Mouse (Mus musculus): Measurements from ENCODE around the gene Tle2. TPM values are rescaled to one million over a fixed set of nuclear protein-coding genes. Genes with fewer than 3 reads are reported as not detected.
A peak's percentile ranks its signal among the peaks of the same experiment; 100 is the strongest.

The Tle2 gene
- total and polyA plus RNA-seq, 2 experiments: 3.0 to 56.0 TPM

GRCm38 (mm10) chr10:81626994-81627835 lies 52.9 kb downstream of the Tle2 start, which contains the start of gene Sirt6:
Sirt6 (minus strand) TSS chr10:81627797.
- Histone ChIP-seq H3K4me1 (ENCODE audit: control insufficient read depth, insufficient read depth, low read length) (peaks cover 3% of the 10 kb centered on the region; the same call in 1 of the 2 replicates), H3K36me3 (ENCODE audit: control insufficient read depth, insufficient read depth, low read length) (no peaks in the 10 kb centered on the region), H3K27ac (replicated peaks; ENCODE audit: insufficient read depth, low read depth, low read length) (peak within 1 kb of the TSS; percentile 65), H3K9ac (ENCODE audit: low read depth, low read length) (peak within 1 kb of the TSS; percentile 82), H3K27me3 (ENCODE audit: control insufficient read depth, insufficient read depth, low read length) (no peaks in the 10 kb centered on the region), H3K79me2 (ENCODE audit: control insufficient read depth, insufficient read depth, low read length) (no peaks in the 10 kb centered on the region), H3K4me3 (ENCODE audit: insufficient read depth, low read depth, low read length) (peak within 1 kb of the TSS; percentile 84)
- DNase-seq (ENCODE audit: extremely low read depth, low read depth, low spot score): peak; percentile 83
- WGBS: 5% methylated on average over 40 of the region's 40 CpGs
- TF ChIP-seq CTCF (IDR thresholded peaks at IDR 0.05; ENCODE audit: low read depth, low read length) (no peak), POLR2A (IDR thresholded peaks at IDR 0.05; ENCODE audit: extremely low read depth, insufficient read depth, low read length) (no peak; the same call in 1 of the 2 replicates)

- WGBS: 36% methylated on average over 7 of the region's 7 CpGs
- TF ChIP-seq CTCF (IDR thresholded peaks at IDR 0.05; ENCODE audit: low read depth, low read length): no peak
- TF ChIP-seq POLR2A (IDR thresholded peaks at IDR 0.05; ENCODE audit: extremely low read depth, insufficient read depth, low read length): no peak
- peak overlapping the region; percentile 84 for H3K4me3 ChIP-seq (ENCODE audit: insufficient read depth, low read depth, low read length)
- peak overlapping the region; percentile 62 for H3K27ac ChIP-seq (replicated peaks; ENCODE audit: insufficient read depth, low read depth, low read length)
- H3K36me3 ChIP-seq (ENCODE audit: control insufficient read depth, insufficient read depth, low read length): no peaks in the 10 kb centered on the region
- no peak for DNase-seq (ENCODE audit: extremely low read depth, low read depth, low spot score)
- no peaks in the 10 kb centered on the region for H3K27me3 ChIP-seq (ENCODE audit: control insufficient read depth, insufficient read depth, low read length)
- no peaks in the 10 kb centered on the region for H3K79me2 ChIP-seq (ENCODE audit: control insufficient read depth, insufficient read depth, low read length)
- peak overlapping the region; percentile 52 for H3K9ac ChIP-seq (ENCODE audit: low read depth, low read length)
- H3K4me1 ChIP-seq (ENCODE audit: control insufficient read depth, insufficient read depth, low read length): peaks cover 3% of the 10 kb centered on the region; the same call in 1 of the 2 replicates
Measured at GRCm38 (mm10) chr10:81627836-81628220, 53.5 kb downstream of the Tle2 start.

- WGBS: 88% methylated on average over 16 of the region's 16 CpGs
- peak within 1 kb of the TSS; percentile 84 for H3K4me3 ChIP-seq (ENCODE audit: insufficient read depth, low read depth, low read length)
- H3K27me3 ChIP-seq (ENCODE audit: control insufficient read depth, insufficient read depth, low read length): no peaks in the 10 kb centered on the region
- no peak for TF ChIP-seq CTCF (IDR thresholded peaks at IDR 0.05; ENCODE audit: low read depth, low read length)
- TF ChIP-seq POLR2A (IDR thresholded peaks at IDR 0.05; ENCODE audit: extremely low read depth, insufficient read depth, low read length): no peak
- H3K36me3 ChIP-seq (ENCODE audit: control insufficient read depth, insufficient read depth, low read length): no peaks in the 10 kb centered on the region
- peak within 1 kb of the TSS; percentile 82 for H3K9ac ChIP-seq (ENCODE audit: low read depth, low read length)
- no peak for DNase-seq (ENCODE audit: extremely low read depth, low read depth, low spot score)
- peak within 1 kb of the TSS; percentile 65 for H3K27ac ChIP-seq (replicated peaks; ENCODE audit: insufficient read depth, low read depth, low read length)
- H3K4me1 ChIP-seq (ENCODE audit: control insufficient read depth, insufficient read depth, low read length): peaks cover 3% of the 10 kb centered on the region; the same call in 1 of the 2 replicates
- H3K79me2 ChIP-seq (ENCODE audit: control insufficient read depth, insufficient read depth, low read length): no peaks in the 10 kb centered on the region
Measured at GRCm38 (mm10) chr10:81628390-81628789, 54.0 kb downstream of the Tle2 start, which contains the start of gene Ankrd24. Ankrd24 (plus strand) TSS chr10:81628540.

GRCm38 (mm10) chr10:81633253-81634099 lies 59.1 kb downstream of the Tle2 start:
- Histone ChIP-seq H3K27me3 (ENCODE audit: control insufficient read depth, insufficient read depth, low read length) (no peaks in the 10 kb centered on the region), H3K36me3 (ENCODE audit: control insufficient read depth, insufficient read depth, low read length) (no peaks in the 10 kb centered on the region), H3K4me1 (ENCODE audit: control insufficient read depth, insufficient read depth, low read length) (no peaks in the 10 kb centered on the region), H3K4me3 (ENCODE audit: insufficient read depth, low read depth, low read length) (peak overlapping the region; percentile 34; the same call in 1 of the 2 replicates), H3K27ac (replicated peaks; ENCODE audit: insufficient read depth, low read depth, low read length) (no peak overlapping the region), H3K9ac (ENCODE audit: low read depth, low read length) (peak overlapping the region; percentile 0; the same call in 1 of the 2 replicates), H3K79me2 (ENCODE audit: control insufficient read depth, insufficient read depth, low read length) (no peaks in the 10 kb centered on the region)
- WGBS: 9% methylated on average over 37 of the region's 37 CpGs
- TF ChIP-seq CTCF (IDR thresholded peaks at IDR 0.05; ENCODE audit: low read depth, low read length) (no peak), POLR2A (IDR thresholded peaks at IDR 0.05; ENCODE audit: extremely low read depth, insufficient read depth, low read length) (no peak)
- peak; percentile 50 for DNase-seq (ENCODE audit: extremely low read depth, low read depth, low spot score)

- Histone ChIP-seq H3K9ac (ENCODE audit: low read depth, low read length) (no peak overlapping the region), H3K79me2 (ENCODE audit: control insufficient read depth, insufficient read depth, low read length) (no peaks in the 10 kb centered on the region), H3K27me3 (ENCODE audit: control insufficient read depth, insufficient read depth, low read length) (no peaks in the 10 kb centered on the region), H3K4me1 (ENCODE audit: control insufficient read depth, insufficient read depth, low read length) (no peaks in the 10 kb centered on the region), H3K36me3 (ENCODE audit: control insufficient read depth, insufficient read depth, low read length) (no peaks in the 10 kb centered on the region), H3K4me3 (ENCODE audit: insufficient read depth, low read depth, low read length) (no peak overlapping the region), H3K27ac (replicated peaks; ENCODE audit: insufficient read depth, low read depth, low read length) (no peak overlapping the region)
- WGBS: 32% methylated on average over 8 of the region's 8 CpGs
- no peak for DNase-seq (ENCODE audit: extremely low read depth, low read depth, low spot score)
- TF ChIP-seq CTCF (IDR thresholded peaks at IDR 0.05; ENCODE audit: low read depth, low read length) (no peak), POLR2A (IDR thresholded peaks at IDR 0.05; ENCODE audit: extremely low read depth, insufficient read depth, low read length) (no peak)
Measured at GRCm38 (mm10) chr10:81636338-81636737, 62.0 kb downstream of the Tle2 start.

Measured in liver, adult 2 months (tissue).